ENCODE assay signal across 9 mouse cellular contexts in genomic region chr4:33147825-33148224, GRCm38 (mm10). TPM values are rescaled to one million over a fixed set of nuclear protein-coding genes. Genes with fewer than 3 reads are reported as not detected.
A peak's percentile ranks its signal among the peaks of the same experiment; 100 is the strongest.
DNase-seq lines count a peak whose midpoint lies in the region; ATAC-seq and TF ChIP-seq lines count a peak whose summit lies in the region.
"Had no signal": no experiment of that assay in that cellular context is flagged by ENCODE, and none has a peak within 500 bp of the region (broad histone marks: within the 10 kb centered on the region; RNA-seq: fewer than 3 reads in every experiment).

No protein-coding gene starts in this region.

- H3K9me3 ChIP-seq in liver, embryonic 12.5 days (replicated peaks): no peaks in the 10 kb centered on the region
- no peaks in the 10 kb centered on the region for H3K9me3 ChIP-seq in limb, embryonic 11.5 days (ENCODE audit: control insufficient read depth, low read length)

- no peaks in the 10 kb centered on the region for H3K79me2 ChIP-seq in liver, adult 2 months (ENCODE audit: control insufficient read depth, insufficient read depth, low read length)

- TF ChIP-seq POLR2A in liver, adult 2 months (IDR thresholded peaks at IDR 0.05; ENCODE audit: extremely low read depth, insufficient read depth, low read length): no peak

- no peak overlapping the region for H3K4me3 ChIP-seq in liver, adult 2 months (ENCODE audit: insufficient read depth, low read depth, low read length)
- H3K4me3 ChIP-seq in liver, embryonic 12.5 days: no peak overlapping the region
- no peak overlapping the region for H3K4me3 ChIP-seq in limb, embryonic 11.5 days (ENCODE audit: low read depth, low read length)

- no peak overlapping the region for H3K4me2 ChIP-seq in liver, embryonic 12.5 days
- H3K4me2 ChIP-seq in limb, embryonic 11.5 days (ENCODE audit: low read depth, severe bottlenecking): no peak overlapping the region

- WGBS in liver, adult 2 months: 2% methylated on average over 2 of the region's 2 CpGs
- 4% methylated on average over 2 of the region's 2 CpGs for WGBS in liver, embryonic 12.5 days (ENCODE audit: insufficient replicate concordance)
- WGBS in limb, embryonic 11.5 days: 14% methylated on average over 2 of the region's 2 CpGs

- H3K27me3 ChIP-seq in liver, adult 2 months (ENCODE audit: control insufficient read depth, insufficient read depth, low read length): 0 out of 2 replicates have a peak, but pooled peaks cover 2% of the 10 kb centered on the region
- peaks cover 21% of the 10 kb centered on the region for H3K27me3 ChIP-seq in liver, embryonic 12.5 days (replicated peaks)
- no peaks in the 10 kb centered on the region for H3K27me3 ChIP-seq in limb, embryonic 11.5 days (ENCODE audit: control insufficient read depth, insufficient read depth, low read length)

- no peaks in the 10 kb centered on the region for H3K4me1 ChIP-seq in liver, adult 2 months (ENCODE audit: control insufficient read depth, insufficient read depth, low read length)
- no peaks in the 10 kb centered on the region for H3K4me1 ChIP-seq in liver, embryonic 12.5 days
- no peaks in the 10 kb centered on the region for H3K4me1 ChIP-seq in limb, embryonic 11.5 days (ENCODE audit: control insufficient read depth, insufficient read depth, low read length)

- no peaks in the 10 kb centered on the region for H3K36me3 ChIP-seq in liver, adult 2 months (ENCODE audit: control insufficient read depth, insufficient read depth, low read length)
- no peaks in the 10 kb centered on the region for H3K36me3 ChIP-seq in liver, embryonic 12.5 days
- H3K36me3 ChIP-seq in limb, embryonic 11.5 days (ENCODE audit: control insufficient read depth, insufficient read depth, low read length): no peaks in the 10 kb centered on the region

- H3K9ac ChIP-seq in liver, adult 2 months (ENCODE audit: low read depth, low read length): no peak overlapping the region
- H3K9ac ChIP-seq in liver, embryonic 12.5 days: no peak overlapping the region
- no peak overlapping the region for H3K9ac ChIP-seq in limb, embryonic 11.5 days (ENCODE audit: low read length)

- no peak for ATAC-seq in liver, embryonic 12.5 days
- ATAC-seq in limb, embryonic 11.5 days (ENCODE audit: insufficient number of reproducible peaks, low FRiP score, low TSS enrichment, low read depth): no peak

- no peak for TF ChIP-seq CTCF in liver, adult 2 months (IDR thresholded peaks at IDR 0.05; ENCODE audit: low read depth, low read length)

- peak; percentile 20 to 45 for DNase-seq in adrenal gland, adult 18-20 months (ENCODE audit: low spot score in 2 of 2)
- no peak for DNase-seq in adrenal gland, adult 2 months
- peak; percentile 59 for DNase-seq in liver, adult 2 months (ENCODE audit: extremely low read depth, low read depth, low spot score)
- DNase-seq in brain, adult 2 months (ENCODE audit: low read depth, low spot score): peak; percentile 78
- peak; percentile 34 for DNase-seq in fibroblast of lung, adult 2 months (ENCODE audit: low read depth)
- peak; percentile 74 for DNase-seq in limb, embryonic 11.5 days (ENCODE audit: low spot score)
- DNase-seq in spleen, adult 12 weeks (ENCODE audit: low spot score): peak; percentile 15

- H3K27ac ChIP-seq in liver, adult 2 months (replicated peaks; ENCODE audit: insufficient read depth, low read depth, low read length): no peak overlapping the region
- no peak overlapping the region for H3K27ac ChIP-seq in liver, embryonic 12.5 days
- H3K27ac ChIP-seq in limb, embryonic 11.5 days (replicated peaks; ENCODE audit: low read depth, low read length): no peak overlapping the region

RNA-seq across cellular contexts. Expression of gene Gabrr1, which starts 15.5 kb away (rescaled TPM):
- not detected for total RNA-seq in adrenal gland, adult 18-20 months (2021)
- under 1 TPM in 1 of 2 experiments, not detected in 1; 0.28 TPM for total RNA-seq in adrenal gland, adult 2 months (2021)
- 0.07 TPM in 1 of 2 replicates, not detected in the other for polyA plus RNA-seq in adrenal gland, adult 2 months (2012; rRNA removed)
- 0.20 TPM in 1 of 2 replicates, not detected in the other for total RNA-seq in liver, adult 2 months (2014; rRNA removed)
- polyA plus RNA-seq in liver, adult 2 months (2012; rRNA removed): not detected in 2 replicates
- polyA plus RNA-seq in liver, embryonic 12.5 days (2016; fragmentation: Nextera tagmentation; extraction: Ambion mirVana): 0.05 TPM in 1 of 2 replicates, not detected in the other
- polyA plus RNA-seq in limb, embryonic 11.5 days (2014; fragmentation: Nextera tagmentation; extraction: Ambion mirVana): not detected in 2 replicates

RNA-seq across cellular contexts. Expression of gene Pm20d2, which starts 41.7 kb away (rescaled TPM):
- total RNA-seq in adrenal gland, adult 18-20 months (2021): 10 to 100 TPM; 10.3 to 37.9 TPM
- 10 to 100 TPM; 19.5 to 47.0 TPM for total RNA-seq in adrenal gland, adult 2 months (2021)
- polyA plus RNA-seq in adrenal gland, adult 2 months (2012; rRNA removed): 63.8 and 85.1 TPM in 2 replicates
- 3.6 and 4.4 TPM in 2 replicates for total RNA-seq in liver, adult 2 months (2014; rRNA removed)
- polyA plus RNA-seq in liver, adult 2 months (2012; rRNA removed): 7.3 and 8.6 TPM in 2 replicates
- polyA plus RNA-seq in liver, embryonic 12.5 days (2016; fragmentation: Nextera tagmentation; extraction: Ambion mirVana): 0.49 and 0.60 TPM in 2 replicates
- polyA plus RNA-seq in limb, embryonic 11.5 days (2014; fragmentation: Nextera tagmentation; extraction: Ambion mirVana): 0.69 and 0.95 TPM in 2 replicates
- polyA plus RNA-seq: C2C12 had no signal
